Mouse (Mus musculus): ENCODE data around the gene Hfe2. TPM values are rescaled to one million over a fixed set of nuclear protein-coding genes. Genes with fewer than 3 reads are reported as not detected.

Gene Hfe2
- polyA plus RNA-seq, 1 experiment from 2014 or later: 0.35 TPM

DNA sequence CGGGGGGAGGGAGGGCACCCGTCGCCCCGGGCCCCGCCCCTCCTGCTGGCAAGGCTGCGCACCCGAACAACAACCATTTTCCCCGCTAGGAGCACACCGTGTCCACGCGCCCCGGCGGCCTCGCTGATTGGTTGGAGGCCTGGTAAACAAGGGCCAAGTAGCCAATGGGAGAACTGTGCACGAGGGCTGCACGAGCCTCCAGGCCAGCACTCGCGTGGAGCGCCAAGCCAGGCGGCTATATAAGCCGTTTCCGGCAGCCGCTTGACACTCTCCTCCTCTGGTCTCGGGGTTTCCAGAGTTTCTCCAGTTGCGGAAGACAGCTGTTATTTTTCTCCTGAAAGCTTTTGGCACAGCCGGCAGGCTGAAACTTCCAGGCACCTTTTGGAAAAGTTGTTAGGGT, 32.7 kb downstream of the Hfe2 start, which contains the start of gene Txnip:
Txnip (plus strand) TSS at position 264 of the 400 bp plus-strand sequence.
- TF ChIP-seq EP300 (IDR thresholded peaks at IDR 0.05) (peak; percentile 95), CTCF (IDR thresholded peaks at IDR 0.05) (peak; percentile 69)
- Histone ChIP-seq H3K4me1 (ENCODE audit: insufficient read depth, low read depth, low read length) (peaks cover 11% of the 10 kb centered on the region; the same call in 1 of the 2 replicates), H3K4me3 (ENCODE audit: low read depth, low read length) (peak within 1 kb of the TSS; percentile 90), H3K27ac (ENCODE audit: low read length) (peak within 1 kb of the TSS; percentile 99), H3K9ac (replicated peaks; ENCODE audit: low read depth) (peak within 1 kb of the TSS; percentile 100), H3K4me2 (replicated peaks; ENCODE audit: low read depth, low read length) (peak within 1 kb of the TSS; percentile 82), H3K27me3 (replicated peaks; ENCODE audit: insufficient read depth, low read length) (no peaks in the 10 kb centered on the region), H3K36me3 (ENCODE audit: insufficient read depth, low read length) (peaks cover 29% of the 10 kb centered on the region), H3K9me3 (ENCODE audit: low read length) (no peaks in the 10 kb centered on the region)
- peak; percentile 91 for ATAC-seq
- WGBS: 0% methylated on average over 26 of the region's 26 CpGs
- DNase-seq (ENCODE audit: low spot score): peak; percentile 99

- Histone ChIP-seq H3K9ac (replicated peaks; ENCODE audit: low read depth) (peak overlapping the region; percentile 100), H3K9me3 (ENCODE audit: low read length) (no peaks in the 10 kb centered on the region), H3K4me3 (ENCODE audit: low read depth, low read length) (peak overlapping the region; percentile 90), H3K27ac (ENCODE audit: low read length) (peak overlapping the region; percentile 99), H3K4me1 (ENCODE audit: insufficient read depth, low read depth, low read length) (peaks cover 9% of the 10 kb centered on the region; the same call in 1 of the 2 replicates), H3K27me3 (replicated peaks; ENCODE audit: insufficient read depth, low read length) (no peaks in the 10 kb centered on the region), H3K36me3 (ENCODE audit: insufficient read depth, low read length) (peaks cover 29% of the 10 kb centered on the region), H3K4me2 (replicated peaks; ENCODE audit: low read depth, low read length) (peak overlapping the region; percentile 62)
- no peak for DNase-seq (ENCODE audit: low spot score)
- no peak for ATAC-seq
- WGBS: under 1% methylated on average over 17 of the region's 17 CpGs
- TF ChIP-seq CTCF (IDR thresholded peaks at IDR 0.05) (no peak), EP300 (IDR thresholded peaks at IDR 0.05) (no peak)
Observed at GRCm38 (mm10) chr3:96558159-96558558, 33.2 kb downstream of the Hfe2 start.

DNA sequence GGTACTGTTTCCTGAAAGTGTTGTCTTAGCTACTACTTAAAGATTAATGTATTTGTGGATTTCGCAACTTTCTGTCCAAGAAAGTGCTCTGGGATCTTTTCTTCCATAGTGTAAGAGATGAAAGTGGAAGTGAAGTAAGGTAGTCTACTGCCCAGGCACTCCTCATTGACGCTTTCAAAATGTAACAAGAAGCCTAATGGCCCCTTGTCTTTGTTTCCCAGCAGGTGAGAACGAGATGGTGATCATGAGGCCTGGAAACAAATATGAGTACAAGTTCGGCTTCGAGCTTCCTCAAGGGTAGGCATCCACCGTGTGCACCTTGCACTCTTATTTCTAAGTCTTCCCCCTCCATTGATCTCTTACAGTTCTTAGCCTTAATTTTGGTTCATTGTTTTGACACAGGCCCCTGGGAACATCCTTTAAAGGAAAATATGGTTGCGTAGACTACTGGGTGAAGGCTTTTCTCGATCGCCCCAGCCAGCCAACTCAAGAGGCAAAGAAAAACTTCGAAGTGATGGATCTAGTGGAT, 33.8 kb downstream of the Hfe2 start:
- DNase-seq (ENCODE audit: low spot score) (peak; percentile 63), ATAC-seq (no peak)
- Histone ChIP-seq H3K27me3 (replicated peaks; ENCODE audit: insufficient read depth, low read length) (no peaks in the 10 kb centered on the region), H3K9ac (replicated peaks; ENCODE audit: low read depth) (peak overlapping the region; percentile 100), H3K27ac (ENCODE audit: low read length) (peak overlapping the region; percentile 99), H3K9me3 (ENCODE audit: low read length) (no peaks in the 10 kb centered on the region), H3K36me3 (ENCODE audit: insufficient read depth, low read length) (peaks cover 29% of the 10 kb centered on the region), H3K4me3 (ENCODE audit: low read depth, low read length) (peak overlapping the region; percentile 90), H3K4me2 (replicated peaks; ENCODE audit: low read depth, low read length) (peak overlapping the region; percentile 62), H3K4me1 (ENCODE audit: insufficient read depth, low read depth, low read length) (peaks cover 9% of the 10 kb centered on the region; the same call in 1 of the 2 replicates)
- TF ChIP-seq EP300 (IDR thresholded peaks at IDR 0.05) (peak; percentile 49), CTCF (IDR thresholded peaks at IDR 0.05) (no peak)
- 9% methylated on average over 10 of the region's 10 CpGs for WGBS

DNA sequence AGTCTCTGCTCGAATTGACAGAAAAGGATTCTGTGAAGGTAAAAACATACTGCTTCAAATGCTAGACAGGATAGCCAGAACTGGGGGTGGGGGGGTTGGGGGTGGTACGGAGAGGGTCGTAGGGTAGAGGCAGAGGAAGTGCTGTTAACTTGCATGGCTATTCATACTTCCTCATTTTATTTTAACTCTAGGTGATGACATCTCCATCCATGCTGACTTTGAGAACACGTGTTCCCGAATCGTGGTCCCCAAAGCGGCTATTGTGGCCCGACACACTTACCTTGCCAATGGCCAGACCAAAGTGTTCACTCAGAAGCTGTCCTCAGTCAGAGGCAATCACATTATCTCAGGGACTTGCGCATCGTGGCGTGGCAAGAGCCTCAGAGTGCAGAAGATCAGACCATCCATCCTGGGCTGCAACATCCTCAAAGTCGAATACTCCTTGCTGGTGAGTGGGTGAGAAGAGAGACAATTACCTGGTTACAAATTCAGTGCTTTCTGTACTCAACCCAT, 34.5 kb downstream of the Hfe2 start:
- Histone ChIP-seq H3K27ac (ENCODE audit: low read length) (peak overlapping the region; percentile 99), H3K9ac (replicated peaks; ENCODE audit: low read depth) (peak overlapping the region; percentile 100)
- 29% methylated on average over 12 of the region's 12 CpGs for WGBS

GRCm38 (mm10) chr3:96559911-96560850, 35.2 kb downstream of the Hfe2 start:
- H3K4me1 ChIP-seq (ENCODE audit: insufficient read depth, low read depth, low read length): peaks cover 16% of the 10 kb centered on the region; the same call in 1 of the 2 replicates
- H3K9ac ChIP-seq (replicated peaks; ENCODE audit: low read depth): peak overlapping the region; percentile 100

More for the DNA sequence above, 34.5 kb downstream of the Hfe2 start:
- no peaks in the 10 kb centered on the region for H3K9me3 ChIP-seq (ENCODE audit: low read length)
- H3K36me3 ChIP-seq (ENCODE audit: insufficient read depth, low read length): peaks cover 29% of the 10 kb centered on the region
- peak overlapping the region; percentile 90 for H3K4me3 ChIP-seq (ENCODE audit: low read depth, low read length)
- H3K4me1 ChIP-seq (ENCODE audit: insufficient read depth, low read depth, low read length): peaks cover 11% of the 10 kb centered on the region; the same call in 1 of the 2 replicates
- TF ChIP-seq CTCF (IDR thresholded peaks at IDR 0.05) (no peak), EP300 (IDR thresholded peaks at IDR 0.05) (no peak)
- ATAC-seq: no peak
- no peaks in the 10 kb centered on the region for H3K27me3 ChIP-seq (replicated peaks; ENCODE audit: insufficient read depth, low read length)
- DNase-seq (ENCODE audit: low spot score): peak; percentile 47
- H3K4me2 ChIP-seq (replicated peaks; ENCODE audit: low read depth, low read length): peak overlapping the region; percentile 62

More at GRCm38 (mm10) chr3:96559911-96560850, 35.2 kb downstream of the Hfe2 start:
- TF ChIP-seq CTCF (IDR thresholded peaks at IDR 0.05): no peak
- no peak for TF ChIP-seq EP300 (IDR thresholded peaks at IDR 0.05)
- H3K4me3 ChIP-seq (ENCODE audit: low read depth, low read length): peak overlapping the region; percentile 90
- ATAC-seq (no peak), DNase-seq (ENCODE audit: low spot score) (peak; percentile 56)
- H3K9me3 ChIP-seq (ENCODE audit: low read length): no peaks in the 10 kb centered on the region
- WGBS: 29% methylated on average over 23 of the region's 23 CpGs
- no peaks in the 10 kb centered on the region for H3K27me3 ChIP-seq (replicated peaks; ENCODE audit: insufficient read depth, low read length)
- peaks cover 29% of the 10 kb centered on the region for H3K36me3 ChIP-seq (ENCODE audit: insufficient read depth, low read length)
- peak overlapping the region; percentile 62 for H3K4me2 ChIP-seq (replicated peaks; ENCODE audit: low read depth, low read length)
- H3K27ac ChIP-seq (ENCODE audit: low read length): peak overlapping the region; percentile 99

Data from lung, postnatal 0 days (tissue).